Mouse (Mus musculus): ENCODE results near the gene Gde1. TPM values are rescaled to one million over a fixed set of nuclear protein-coding genes. Genes with fewer than 3 reads are reported as not detected.

The Gde1 gene
- polyA plus RNA-seq, 1 experiment, result 76.5 TPM

DNA sequence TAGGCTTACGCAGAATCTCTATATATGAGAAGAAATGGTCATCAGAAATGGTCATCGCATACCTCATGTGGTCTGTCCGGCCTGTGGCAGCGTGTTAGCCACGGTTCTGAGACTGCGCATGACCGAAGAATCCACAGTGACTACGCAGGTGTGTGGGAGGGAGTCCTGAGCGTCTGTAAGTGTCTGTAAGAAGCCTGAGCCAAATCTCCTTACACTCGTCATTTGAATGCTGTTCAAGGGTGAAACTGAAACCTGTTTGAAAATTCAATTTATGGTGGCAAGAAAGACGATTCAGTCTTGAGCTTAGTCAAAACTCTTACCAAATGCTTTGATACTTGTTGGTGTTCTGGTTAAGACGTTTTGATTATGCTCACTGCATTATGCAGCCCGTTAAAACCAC is 27.6 kb upstream of the Gde1 start:
- H3K4me2 ChIP-seq (ENCODE audit: low read depth), result no peak overlapping the region
- H3K27me3 ChIP-seq (ENCODE audit: control insufficient read depth, insufficient read depth, insufficient read length), result no peaks in the 10 kb centered on the region
- H3K4me3 ChIP-seq, result no peak overlapping the region
- no peaks in the 10 kb centered on the region for H3K79me2 ChIP-seq (ENCODE audit: control insufficient read depth, insufficient read depth)
- no peak overlapping the region for H3ac ChIP-seq (ENCODE audit: control insufficient read depth, insufficient read length)
- no peak for TF ChIP-seq MYOD1 (IDR thresholded peaks at IDR 0.05; ENCODE audit: control insufficient read depth in 1 of 3, insufficient read length in 2 of 3, low read depth in 2 of 3)
- TF ChIP-seq POLR2AphosphoS2 (IDR thresholded peaks at IDR 0.05; ENCODE audit: insufficient read length, low read depth), result no peak
- no peak for TF ChIP-seq MAX (IDR thresholded peaks at IDR 0.05; ENCODE audit: low read depth)
- TF ChIP-seq CEBPB (IDR thresholded peaks at IDR 0.05; ENCODE audit: insufficient read depth, poor library complexity, severe bottlenecking), result no peak
- no peak for TF ChIP-seq MYOG (IDR thresholded peaks at IDR 0.05; ENCODE audit: control insufficient read depth in 1 of 3, insufficient read depth in 1 of 3, insufficient read length in 2 of 3, low read depth in 2 of 3)
- no peak for TF ChIP-seq E2F4 (IDR thresholded peaks at IDR 0.05; ENCODE audit: insufficient read depth)
- no peak for TF ChIP-seq REST (IDR thresholded peaks at IDR 0.05; ENCODE audit: insufficient read depth, insufficient read length)
- no peak for TF ChIP-seq TCF3 (IDR thresholded peaks at IDR 0.05; ENCODE audit: insufficient read length, low read depth)
- TF ChIP-seq TCF12 (IDR thresholded peaks at IDR 0.05; ENCODE audit: insufficient read depth, poor library complexity, severe bottlenecking), result no peak
- no peak for TF ChIP-seq SRF (IDR thresholded peaks at IDR 0.05; ENCODE audit: control insufficient read depth, insufficient read length, low read depth)
- TF ChIP-seq POLR2A (IDR thresholded peaks at IDR 0.05; ENCODE audit: insufficient read length, low read depth), result no peak
- no peak for TF ChIP-seq USF1 (IDR thresholded peaks at IDR 0.05; ENCODE audit: low read depth)
- H3K36me3 ChIP-seq (ENCODE audit: control insufficient read depth, insufficient read depth), result peaks cover 7% of the 10 kb centered on the region

GRCm38 (mm10) chr7:118731781-118732180 is 26.2 kb upstream of the Gde1 start:
- no peak for TF ChIP-seq POLR2AphosphoS2 (IDR thresholded peaks at IDR 0.05; ENCODE audit: insufficient read length, low read depth)
- no peak for TF ChIP-seq REST (IDR thresholded peaks at IDR 0.05; ENCODE audit: insufficient read depth, insufficient read length)
- H3K36me3 ChIP-seq (ENCODE audit: control insufficient read depth, insufficient read depth), result peaks cover 7% of the 10 kb centered on the region
- H3K4me3 ChIP-seq, result no peak overlapping the region

DNA sequence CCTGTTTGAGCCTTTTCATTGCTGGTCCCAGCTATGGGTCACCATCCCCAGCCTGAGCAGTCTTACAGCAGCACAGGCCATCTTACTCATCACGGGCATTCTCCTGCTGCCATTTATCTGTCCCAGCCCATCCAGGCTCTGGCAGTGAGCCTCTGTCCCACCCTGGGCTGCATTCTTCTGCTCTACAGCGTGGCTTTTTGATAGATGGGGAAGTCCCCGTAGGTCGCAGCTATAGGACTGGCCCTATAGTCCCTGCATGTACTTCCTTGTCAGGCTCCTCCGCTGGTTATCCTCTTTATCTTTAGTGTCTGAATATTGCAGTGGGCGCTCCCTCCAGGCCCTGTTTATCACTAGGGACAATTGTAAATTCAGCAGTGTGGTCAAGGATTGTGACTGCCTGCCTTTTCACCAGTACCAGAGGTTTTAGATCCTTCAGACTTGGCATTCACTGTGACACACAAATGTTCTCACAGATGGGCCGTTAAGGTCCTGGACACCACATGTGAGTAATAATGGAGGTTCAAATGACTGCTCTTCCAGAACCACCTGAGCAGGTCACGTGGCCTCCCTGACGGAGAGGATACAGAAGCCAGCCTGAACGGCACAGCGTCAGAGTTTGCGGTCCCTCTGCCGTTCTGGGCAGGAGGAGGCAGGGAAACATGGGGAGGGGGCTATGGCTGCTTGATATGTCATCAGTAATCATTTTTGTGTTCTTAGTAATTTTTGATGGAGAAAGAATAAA is 23.4 kb upstream of the Gde1 start:
- no peak overlapping the region for H3K4me2 ChIP-seq (ENCODE audit: low read depth)
- H3K79me2 ChIP-seq (ENCODE audit: control insufficient read depth, insufficient read depth), result no peaks in the 10 kb centered on the region
- H3K36me3 ChIP-seq (ENCODE audit: control insufficient read depth, insufficient read depth), result peaks cover 7% of the 10 kb centered on the region
- no peaks in the 10 kb centered on the region for H3K27me3 ChIP-seq (ENCODE audit: control insufficient read depth, insufficient read depth, insufficient read length)
- no peak overlapping the region for H3K4me3 ChIP-seq
- TF ChIP-seq SRF (IDR thresholded peaks at IDR 0.05; ENCODE audit: control insufficient read depth, insufficient read length, low read depth) (no peak), POLR2A (IDR thresholded peaks at IDR 0.05; ENCODE audit: insufficient read length, low read depth) (no peak), MAX (IDR thresholded peaks at IDR 0.05; ENCODE audit: low read depth) (no peak), TCF12 (IDR thresholded peaks at IDR 0.05; ENCODE audit: insufficient read depth, poor library complexity, severe bottlenecking) (no peak), E2F4 (IDR thresholded peaks at IDR 0.05; ENCODE audit: insufficient read depth) (no peak), MYOG (IDR thresholded peaks at IDR 0.05; ENCODE audit: control insufficient read depth in 1 of 3, insufficient read depth in 1 of 3, insufficient read length in 2 of 3, low read depth in 2 of 3) (no peak), TCF3 (IDR thresholded peaks at IDR 0.05; ENCODE audit: insufficient read length, low read depth) (no peak), MYOD1 (IDR thresholded peaks at IDR 0.05; ENCODE audit: control insufficient read depth in 1 of 3, insufficient read length in 2 of 3, low read depth in 2 of 3) (no peak), POLR2AphosphoS2 (IDR thresholded peaks at IDR 0.05; ENCODE audit: insufficient read length, low read depth) (no peak), USF1 (IDR thresholded peaks at IDR 0.05; ENCODE audit: low read depth) (no peak), CEBPB (IDR thresholded peaks at IDR 0.05; ENCODE audit: insufficient read depth, poor library complexity, severe bottlenecking) (no peak), REST (IDR thresholded peaks at IDR 0.05; ENCODE audit: insufficient read depth, insufficient read length) (no peak)
- H3ac ChIP-seq (ENCODE audit: control insufficient read depth, insufficient read length), result no peak overlapping the region

More at GRCm38 (mm10) chr7:118731781-118732180, 26.2 kb upstream of the Gde1 start:
- Histone ChIP-seq H3K4me2 (ENCODE audit: low read depth) (no peak overlapping the region), H3ac (ENCODE audit: control insufficient read depth, insufficient read length) (no peak overlapping the region), H3K79me2 (ENCODE audit: control insufficient read depth, insufficient read depth) (no peaks in the 10 kb centered on the region), H3K27me3 (ENCODE audit: control insufficient read depth, insufficient read depth, insufficient read length) (no peaks in the 10 kb centered on the region)

- Histone ChIP-seq H3K36me3 (ENCODE audit: control insufficient read depth, insufficient read depth) (peaks cover 11% of the 10 kb centered on the region), H3K79me2 (ENCODE audit: control insufficient read depth, insufficient read depth) (no peaks in the 10 kb centered on the region), H3ac (ENCODE audit: control insufficient read depth, insufficient read length) (no peak overlapping the region), H3K4me3 (no peak overlapping the region), H3K27me3 (ENCODE audit: control insufficient read depth, insufficient read depth, insufficient read length) (no peaks in the 10 kb centered on the region), H3K4me2 (ENCODE audit: low read depth) (no peak overlapping the region)
- no peak for TF ChIP-seq POLR2A (IDR thresholded peaks at IDR 0.05; ENCODE audit: insufficient read length, low read depth)
- no peak for TF ChIP-seq MYOD1 (IDR thresholded peaks at IDR 0.05; ENCODE audit: control insufficient read depth in 1 of 3, insufficient read length in 2 of 3, low read depth in 2 of 3)
- TF ChIP-seq USF1 (IDR thresholded peaks at IDR 0.05; ENCODE audit: low read depth), result no peak
- no peak for TF ChIP-seq TCF12 (IDR thresholded peaks at IDR 0.05; ENCODE audit: insufficient read depth, poor library complexity, severe bottlenecking)
- TF ChIP-seq REST (IDR thresholded peaks at IDR 0.05; ENCODE audit: insufficient read depth, insufficient read length), result no peak
- TF ChIP-seq CEBPB (IDR thresholded peaks at IDR 0.05; ENCODE audit: insufficient read depth, poor library complexity, severe bottlenecking), result no peak
- TF ChIP-seq SRF (IDR thresholded peaks at IDR 0.05; ENCODE audit: control insufficient read depth, insufficient read length, low read depth), result no peak
- TF ChIP-seq POLR2AphosphoS2 (IDR thresholded peaks at IDR 0.05; ENCODE audit: insufficient read length, low read depth), result no peak
- TF ChIP-seq MAX (IDR thresholded peaks at IDR 0.05; ENCODE audit: low read depth), result no peak
Observed at GRCm38 (mm10) chr7:118725459-118725858, 19.9 kb upstream of the Gde1 start.

GRCm38 (mm10) chr7:118723927-118724326 is 18.3 kb upstream of the Gde1 start:
- H3K36me3 ChIP-seq (ENCODE audit: control insufficient read depth, insufficient read depth), result peaks cover 4% of the 10 kb centered on the region
- no peaks in the 10 kb centered on the region for H3K79me2 ChIP-seq (ENCODE audit: control insufficient read depth, insufficient read depth)
- no peak overlapping the region for H3K4me3 ChIP-seq
- H3ac ChIP-seq (ENCODE audit: control insufficient read depth, insufficient read length), result no peak overlapping the region
- TF ChIP-seq MYOG (IDR thresholded peaks at IDR 0.05; ENCODE audit: control insufficient read depth in 1 of 3, insufficient read depth in 1 of 3, insufficient read length in 2 of 3, low read depth in 2 of 3) (no peak), TCF12 (IDR thresholded peaks at IDR 0.05; ENCODE audit: insufficient read depth, poor library complexity, severe bottlenecking) (no peak), REST (IDR thresholded peaks at IDR 0.05; ENCODE audit: insufficient read depth, insufficient read length) (no peak), SRF (IDR thresholded peaks at IDR 0.05; ENCODE audit: control insufficient read depth, insufficient read length, low read depth) (no peak), MYOD1 (IDR thresholded peaks at IDR 0.05; ENCODE audit: control insufficient read depth in 1 of 3, insufficient read length in 2 of 3, low read depth in 2 of 3) (no peak), E2F4 (IDR thresholded peaks at IDR 0.05; ENCODE audit: insufficient read depth) (no peak), USF1 (IDR thresholded peaks at IDR 0.05; ENCODE audit: low read depth) (no peak), CEBPB (IDR thresholded peaks at IDR 0.05; ENCODE audit: insufficient read depth, poor library complexity, severe bottlenecking) (no peak), MAX (IDR thresholded peaks at IDR 0.05; ENCODE audit: low read depth) (no peak), TCF3 (IDR thresholded peaks at IDR 0.05; ENCODE audit: insufficient read length, low read depth) (no peak), POLR2AphosphoS2 (IDR thresholded peaks at IDR 0.05; ENCODE audit: insufficient read length, low read depth) (no peak), POLR2A (IDR thresholded peaks at IDR 0.05; ENCODE audit: insufficient read length, low read depth) (no peak)
- no peak overlapping the region for H3K4me2 ChIP-seq (ENCODE audit: low read depth)
- H3K27me3 ChIP-seq (ENCODE audit: control insufficient read depth, insufficient read depth, insufficient read length), result no peaks in the 10 kb centered on the region
